Mouse (Mus musculus): Measurements from ENCODE around the gene Uqcr10.

GRCm38 (mm10) chr11:4678700-4679440, 25.3 kb downstream of the Uqcr10 start:
- TF ChIP-seq POLR2A (IDR thresholded peaks at IDR 0.05; ENCODE audit: control insufficient read depth, extremely low read depth, insufficient read depth, low read length, poor library complexity) (no peak), CTCF (IDR thresholded peaks at IDR 0.05; ENCODE audit: borderline replicate concordance, control insufficient read depth, extremely low read depth, insufficient read depth, low read length, poor library complexity) (no peak)

All from thymus, adult 2 months (tissue).